Mouse (Mus musculus) ES-E14 (cell line): ENCODE results near the gene Xirp1.

ENCODE experiments used
- CHD2 ChIP-seq: IDR thresholded peaks from 2 replicates; pipeline ENCODE4 v1.6.1; 2014; ENCODE audit warnings: mild to moderate bottlenecking, low read depth, low read length, inconsistent platforms
- MAFK ChIP-seq: IDR thresholded peaks from 2 replicates; pipeline ENCODE4 v1.6.1; 2014; ENCODE audit warnings: mild to moderate bottlenecking, low read depth, low read length, inconsistent platforms; ENCODE audit not compliant: insufficient read depth

DNA sequence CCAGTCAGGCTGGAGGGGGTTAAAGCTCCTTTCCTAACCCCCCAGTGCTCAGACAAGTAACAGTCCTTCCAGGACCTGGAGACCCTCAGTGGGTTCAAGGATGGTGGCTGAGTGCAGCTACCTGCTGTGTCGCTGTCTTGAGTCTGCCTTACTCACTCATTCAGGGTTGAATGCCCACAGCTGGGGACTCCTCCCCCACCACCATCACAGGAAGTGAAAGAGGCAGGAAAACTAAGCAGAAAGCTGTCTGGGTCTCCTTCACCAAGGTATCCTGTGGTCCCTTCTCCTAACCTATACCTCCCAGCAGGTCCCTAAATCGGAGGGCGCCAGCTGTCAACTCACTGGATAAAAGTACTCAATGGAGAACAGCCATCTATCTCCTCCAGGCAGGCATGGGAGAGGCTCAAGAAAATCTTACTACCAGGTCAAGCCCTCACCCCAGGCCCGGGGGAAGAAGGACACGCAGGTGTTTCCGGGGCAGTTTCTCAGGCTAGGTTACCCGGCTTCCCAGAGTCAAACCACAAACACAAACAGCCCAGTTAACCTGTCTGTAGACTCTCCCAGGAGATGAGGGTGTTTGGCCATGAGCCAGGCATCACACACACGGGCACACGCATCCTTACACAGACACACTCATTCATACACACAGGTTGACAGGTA, 45.1 kb downstream of the Xirp1 start:
- TF ChIP-seq CHD2 = no peak
- no peak for TF ChIP-seq MAFK
